Mouse (Mus musculus): ENCODE measurements around the gene Phf14. TPM values are rescaled to one million over a fixed set of nuclear protein-coding genes. Genes with fewer than 3 reads are reported as not detected.

Gene Phf14
- total RNA-seq, 2 experiments from 2014 or later: 163 to 171 TPM

DNA sequence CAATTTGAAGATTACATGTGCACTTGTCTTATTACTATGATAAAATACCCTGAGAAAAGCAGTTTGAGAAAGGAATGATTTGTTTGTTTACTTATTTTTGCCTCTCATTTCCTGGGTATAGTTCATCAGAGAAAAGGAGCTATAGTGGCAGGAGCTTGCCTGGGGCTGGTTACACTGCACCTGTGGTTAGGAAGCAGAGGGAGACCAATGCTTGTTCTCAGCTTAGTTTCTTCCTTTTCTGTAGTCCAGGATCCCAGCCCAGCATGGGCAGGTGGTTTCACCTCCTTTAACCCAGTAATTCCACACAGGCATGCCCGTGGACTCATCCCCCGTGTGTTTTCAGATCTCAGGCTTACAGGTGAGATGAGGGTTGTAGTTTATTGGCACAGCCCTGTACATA lies 107.1 kb downstream of the Phf14 start:
- intact Hi-C loops (cut with DNase I): no loop called here
- DNase-seq (ENCODE audit: extremely low spot score in 1 of 2, low spot score in 2 of 2): no peak

DNA sequence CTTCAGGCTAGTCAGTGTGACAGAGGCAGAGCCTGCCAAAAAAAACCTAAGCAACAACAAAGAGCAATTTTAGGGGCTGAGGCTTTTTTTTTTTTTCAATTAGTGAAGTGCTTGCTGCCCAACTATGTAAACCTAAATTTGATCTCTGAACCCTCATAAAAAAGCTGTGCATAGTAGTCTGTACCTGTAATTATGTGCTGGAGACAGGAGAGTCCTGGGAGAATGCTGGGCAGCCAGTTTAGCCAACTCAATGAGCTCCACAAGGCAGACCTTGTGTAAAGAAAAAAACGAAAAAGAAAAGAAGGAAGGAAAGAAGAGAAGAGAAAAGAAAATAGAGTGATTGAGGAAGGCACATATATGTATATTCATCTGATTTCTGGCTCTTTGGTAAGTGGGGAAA lies 112.1 kb downstream of the Phf14 start:
- no peak for DNase-seq (ENCODE audit: extremely low spot score in 1 of 2, low spot score in 2 of 2)
- intact Hi-C loops (cut with DNase I): no loop called here

DNA sequence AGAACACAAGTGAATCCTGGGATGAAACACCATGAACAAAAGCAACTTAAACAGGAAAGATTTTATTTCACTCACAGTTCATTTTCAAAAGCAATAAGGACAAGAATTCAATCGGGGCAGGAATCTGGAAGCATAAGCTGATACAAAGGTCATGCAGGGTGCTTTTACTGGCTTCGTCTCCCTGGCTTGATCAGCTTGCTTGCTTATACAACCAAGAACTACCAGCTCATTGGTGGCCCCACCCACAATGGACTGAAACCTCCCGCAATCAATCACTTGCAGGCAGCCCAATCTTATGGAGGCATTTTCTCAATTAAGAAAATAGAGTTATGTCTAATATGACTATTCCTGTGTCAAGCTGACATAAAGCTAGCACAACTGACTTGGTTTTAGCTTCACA lies 112.5 kb downstream of the Phf14 start:
- intact Hi-C loops (cut with DNase I): no loop called here

DNA sequence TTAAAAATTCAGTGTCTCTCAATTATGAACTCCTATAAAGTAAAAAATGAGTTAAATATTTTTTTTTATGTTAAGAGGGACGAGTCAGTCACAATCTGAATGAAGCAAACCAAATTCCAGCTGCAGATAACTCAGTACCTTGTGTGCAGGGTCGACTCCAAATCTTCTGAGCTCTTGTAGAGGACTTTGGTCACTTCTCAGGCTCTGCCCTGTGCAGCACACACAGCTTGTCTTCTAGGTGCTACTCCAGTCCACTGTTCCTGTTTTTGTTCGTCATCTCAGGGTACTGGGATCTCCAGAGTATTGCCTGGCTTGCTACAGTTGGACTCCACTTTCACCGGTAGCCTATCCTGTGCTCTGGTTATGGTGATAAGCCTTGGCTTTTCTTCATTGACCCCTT lies 113.1 kb downstream of the Phf14 start:
- no peak for DNase-seq (ENCODE audit: extremely low spot score in 1 of 2, low spot score in 2 of 2)
- intact Hi-C loops (cut with DNase I): no loop called here

More for the DNA sequence above, 112.5 kb downstream of the Phf14 start:
- DNase-seq (ENCODE audit: extremely low spot score in 1 of 2, low spot score in 2 of 2): no peak

DNA sequence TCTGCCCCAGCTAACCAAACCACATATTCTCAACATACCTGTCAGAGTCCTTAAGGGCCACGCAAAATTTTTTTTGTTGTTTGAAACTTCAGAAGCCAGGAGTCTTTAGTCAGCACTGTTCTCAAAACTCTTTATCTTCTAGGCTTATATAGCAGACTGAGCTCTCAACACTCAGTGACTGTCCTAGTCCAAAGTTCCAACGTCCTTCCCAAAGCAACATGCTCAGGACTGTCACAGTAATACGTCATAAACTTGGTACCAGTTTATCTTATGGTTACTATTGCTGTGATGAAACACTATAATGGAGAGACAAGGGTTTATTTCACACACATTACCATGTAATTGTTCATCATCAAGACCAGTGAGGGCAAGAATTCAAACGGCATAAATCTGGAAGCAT lies 113.9 kb downstream of the Phf14 start:
- intact Hi-C loops (cut with DNase I): no loop called here
- no peak for DNase-seq (ENCODE audit: extremely low spot score in 1 of 2, low spot score in 2 of 2)

DNA sequence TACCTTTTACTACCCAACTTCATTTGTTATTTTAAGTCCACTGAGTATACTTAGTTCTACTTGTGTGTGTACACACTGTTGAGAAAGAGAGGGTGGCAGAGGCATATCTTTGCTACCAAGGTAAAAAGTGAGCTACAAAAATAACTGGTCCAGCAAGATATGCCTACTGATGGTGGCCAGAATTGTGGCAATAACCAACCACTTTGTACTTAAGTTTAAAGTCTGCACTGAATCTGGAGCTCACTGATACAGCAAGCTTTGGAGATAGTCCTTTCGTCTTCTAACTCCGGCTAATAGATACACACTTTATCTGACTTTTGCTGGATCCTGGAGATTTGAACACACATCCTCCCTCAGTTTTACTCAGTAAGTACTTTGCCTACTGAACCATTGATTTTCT lies 115.8 kb downstream of the Phf14 start:
- no peak for DNase-seq (ENCODE audit: extremely low spot score in 1 of 2, low spot score in 2 of 2)
- intact Hi-C loops (cut with DNase I): no loop called here

DNA sequence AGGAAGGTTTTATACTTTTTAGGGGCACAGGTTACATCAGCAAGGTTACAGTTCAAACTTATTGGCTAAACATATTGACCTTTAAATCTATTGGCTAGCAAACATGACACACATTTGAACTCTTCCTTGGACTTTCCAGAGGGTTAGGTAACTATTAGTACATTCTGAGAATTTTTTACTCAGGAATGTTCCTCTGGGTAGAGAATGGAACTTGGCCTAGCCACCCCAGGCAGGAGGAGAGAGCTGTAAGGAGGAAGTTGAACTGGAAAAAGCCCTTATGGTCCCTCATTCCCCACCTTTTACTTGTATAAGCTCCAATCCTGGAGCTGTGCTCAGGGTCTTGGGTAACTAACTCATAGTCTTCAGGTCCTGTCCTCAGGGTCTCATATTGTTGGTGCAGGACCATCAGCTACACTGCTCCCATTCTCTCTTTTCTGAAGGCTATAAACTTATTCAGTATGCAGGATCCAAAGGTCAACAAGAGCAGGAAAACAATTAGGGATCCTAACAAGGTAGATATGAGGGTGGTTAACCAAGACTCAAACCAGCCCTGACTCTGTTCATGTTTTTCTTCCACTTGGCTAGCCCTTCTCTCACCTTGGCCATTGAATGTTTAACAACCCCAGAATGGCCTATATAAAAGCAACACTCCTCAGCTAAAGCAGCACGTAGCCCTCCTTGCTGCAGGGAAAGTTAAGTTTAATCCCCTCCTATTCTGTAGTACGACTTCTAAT lies 119.4 kb downstream of the Phf14 start:
- intact Hi-C loops (cut with DNase I): no loop called here
- no peak for DNase-seq (ENCODE audit: extremely low spot score in 1 of 2, low spot score in 2 of 2)

DNA sequence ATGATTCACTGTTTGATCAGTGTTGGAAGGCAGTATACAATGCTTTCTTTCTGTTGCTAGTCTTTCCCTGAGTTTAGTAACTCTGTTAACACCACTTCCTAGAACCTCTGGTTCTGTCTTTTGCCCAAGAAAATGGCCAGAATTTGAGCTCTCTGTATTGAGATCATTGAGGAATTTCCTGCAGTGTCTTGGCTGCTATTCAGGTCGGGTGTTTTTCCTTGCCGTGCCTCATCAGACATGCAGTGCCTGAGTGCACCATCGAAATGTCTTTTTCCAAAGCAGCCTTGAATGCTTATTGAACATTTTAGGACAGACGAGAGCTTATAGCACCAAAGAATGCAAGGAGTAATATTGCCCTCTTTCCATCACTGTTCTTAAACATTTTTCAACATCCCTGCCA lies 127.0 kb downstream of the Phf14 start:
- intact Hi-C loops (cut with DNase I): no loop called here
- DNase-seq (ENCODE audit: extremely low spot score in 1 of 2, low spot score in 2 of 2): no peak

DNA sequence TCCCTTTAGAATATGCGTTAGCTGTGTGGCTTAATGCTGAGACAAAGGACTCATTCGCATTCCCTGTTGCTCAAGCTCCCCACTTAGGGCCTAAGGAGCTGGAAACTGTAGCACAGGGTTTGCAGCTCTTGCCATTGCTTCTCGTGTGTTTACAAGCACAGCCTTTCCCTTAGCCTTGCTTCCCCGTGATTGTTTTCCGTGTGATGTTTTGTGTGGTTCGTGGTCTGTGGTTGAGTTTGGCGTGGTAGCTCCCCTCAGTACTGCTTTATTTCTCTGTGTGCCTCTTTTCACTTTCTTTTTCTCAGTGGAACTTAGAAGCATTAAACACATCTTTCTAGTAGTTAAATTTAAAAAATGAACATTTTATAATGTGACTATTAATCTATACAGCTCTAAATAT lies 130.7 kb downstream of the Phf14 start:
- intact Hi-C loops (cut with DNase I): no loop called here
- no peak for DNase-seq (ENCODE audit: extremely low spot score in 1 of 2, low spot score in 2 of 2)

DNA sequence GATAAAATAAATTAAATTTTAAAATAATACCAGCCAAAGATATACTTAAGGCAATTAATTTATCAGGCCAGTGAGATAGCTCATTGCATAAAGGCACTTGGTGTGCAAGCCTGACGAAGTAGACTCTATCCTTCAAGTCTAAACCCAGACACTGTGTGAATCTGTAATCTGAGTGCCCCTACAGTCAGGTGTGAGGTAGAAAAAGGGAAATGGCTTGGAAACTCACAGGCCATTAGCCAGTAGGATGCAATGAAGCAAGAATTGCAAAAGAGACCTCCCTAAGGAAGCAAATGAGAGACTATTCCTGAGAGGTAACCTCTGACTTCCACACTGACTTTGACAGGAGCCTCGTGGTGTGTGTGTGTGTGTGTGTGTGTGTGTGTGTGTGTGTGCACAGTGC lies 145.3 kb downstream of the Phf14 start:
- intact Hi-C loops (cut with DNase I): no loop called here
- DNase-seq (ENCODE audit: extremely low spot score in 1 of 2, low spot score in 2 of 2): no peak

DNA sequence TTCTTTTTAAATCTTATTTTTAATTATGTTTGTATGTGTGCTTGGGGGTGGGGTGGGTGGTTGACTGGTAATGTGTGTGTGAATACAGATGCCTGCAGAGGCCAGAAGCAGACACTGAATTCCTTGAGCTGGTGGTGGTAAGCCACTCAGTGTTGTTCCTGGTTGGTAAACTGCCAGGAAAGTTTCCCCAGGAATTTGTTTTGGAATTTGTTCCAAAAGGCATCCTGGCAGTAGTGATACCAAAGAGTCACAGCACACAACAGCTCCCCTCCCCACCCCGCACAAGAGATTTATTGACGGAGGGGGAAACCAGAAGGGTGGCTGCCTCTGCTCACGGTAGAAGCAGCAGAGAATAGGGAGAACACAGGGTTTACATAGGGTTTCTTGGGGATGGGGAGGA lies 146.5 kb downstream of the Phf14 start:
- intact Hi-C loops (cut with DNase I): no loop called here
- peak in 1 of 2 experiments; percentile 16 for DNase-seq (ENCODE audit: extremely low spot score in 1 of 2, low spot score in 2 of 2)

DNA sequence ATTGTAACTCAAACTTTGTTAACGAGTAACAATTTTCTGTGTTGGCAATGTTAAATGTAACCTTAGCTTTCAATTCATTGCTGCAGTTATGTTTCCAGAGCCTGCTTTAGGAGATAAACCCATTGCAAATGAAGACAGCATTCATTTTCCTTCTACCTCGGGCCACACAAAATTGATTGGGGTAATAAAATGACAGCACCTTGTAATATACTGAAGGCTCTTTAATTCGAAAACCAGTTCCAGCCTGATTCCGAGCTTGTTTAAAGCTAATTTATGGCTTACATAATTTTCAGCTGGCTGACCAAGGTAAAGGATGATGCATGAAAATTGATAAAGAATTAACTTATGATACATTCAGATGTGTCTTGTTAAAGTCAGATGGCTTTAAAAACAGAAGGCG lies 151.1 kb downstream of the Phf14 start:
- intact Hi-C loops (cut with DNase I): no loop called here
- no peak for DNase-seq (ENCODE audit: extremely low spot score in 1 of 2, low spot score in 2 of 2)

DNA sequence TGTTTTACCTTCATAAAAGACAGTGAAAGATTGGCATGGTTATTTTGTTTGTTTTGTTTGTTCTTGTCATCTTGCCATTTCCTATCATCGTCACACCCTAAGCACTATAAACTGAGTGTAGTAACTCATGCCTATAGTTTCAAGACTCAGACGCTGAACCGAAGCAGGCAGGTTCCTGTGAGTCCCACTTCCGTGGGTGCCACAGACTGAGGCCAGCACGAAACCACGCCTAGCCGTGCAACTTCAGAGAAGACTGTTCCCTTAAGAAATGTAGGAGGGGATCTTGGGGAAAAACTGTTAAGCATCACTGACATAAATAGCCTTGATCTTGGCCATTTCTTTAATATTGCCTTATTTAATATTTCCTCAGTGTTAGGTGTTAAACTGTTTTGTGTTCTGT lies 152.4 kb downstream of the Phf14 start:
- intact Hi-C loops (cut with DNase I): no loop called here
- DNase-seq (ENCODE audit: extremely low spot score in 1 of 2, low spot score in 2 of 2): no peak

DNA sequence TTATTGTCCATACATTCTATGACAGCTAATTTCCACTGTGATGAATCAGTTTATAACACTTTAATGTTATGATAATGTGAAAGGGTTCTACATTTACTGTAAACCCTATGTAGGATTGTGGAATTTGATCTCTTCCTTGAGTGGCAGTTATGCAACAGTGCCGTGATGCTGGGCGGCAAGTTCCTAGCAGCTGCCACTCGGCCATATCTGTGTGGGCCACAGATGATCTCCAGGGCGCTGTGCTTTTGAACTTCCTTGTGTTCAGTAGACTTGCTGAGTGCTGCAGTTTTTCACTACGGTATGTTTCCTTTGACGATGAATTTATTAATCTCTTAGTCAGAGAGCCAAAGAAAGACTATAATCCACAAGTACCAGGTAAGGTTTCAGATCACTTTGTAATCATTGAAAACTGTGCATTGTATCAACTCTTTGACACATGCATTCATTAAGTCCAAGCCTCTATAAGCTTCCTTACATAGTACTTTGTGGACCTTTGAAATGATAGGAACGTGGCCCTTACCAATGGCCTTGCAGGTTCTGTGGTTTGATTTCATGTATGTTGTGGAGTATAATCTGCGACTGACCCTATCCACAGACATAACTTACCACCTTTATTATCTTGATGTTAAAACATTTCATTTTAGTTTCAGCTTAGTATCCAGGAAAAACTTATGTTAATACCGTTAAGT lies 153.0 kb downstream of the Phf14 start:
- no peak for DNase-seq (ENCODE audit: extremely low spot score in 1 of 2, low spot score in 2 of 2)
- intact Hi-C loops (cut with DNase I): no loop called here

DNA sequence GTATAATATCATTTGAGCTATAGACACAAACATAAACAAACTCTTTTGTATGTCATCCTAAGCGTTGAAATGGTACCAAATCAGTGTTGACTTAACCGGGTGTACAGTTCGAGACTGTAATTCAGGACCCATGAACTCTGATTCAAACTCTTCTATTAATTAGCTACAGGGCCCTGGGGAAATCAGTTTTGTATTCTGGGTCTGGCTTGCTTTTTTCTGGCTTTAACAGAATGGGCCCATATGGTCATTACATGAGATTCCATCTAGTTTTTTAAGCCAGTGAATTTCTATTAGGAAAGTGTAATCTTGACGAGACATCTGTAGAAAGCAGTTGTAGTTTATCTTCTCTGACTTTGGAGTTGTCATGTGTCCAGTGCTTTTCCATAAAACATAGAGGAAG lies 160.3 kb downstream of the Phf14 start:
- intact Hi-C loops (cut with DNase I): no loop called here
- DNase-seq (ENCODE audit: extremely low spot score in 1 of 2, low spot score in 2 of 2): no peak

DNA sequence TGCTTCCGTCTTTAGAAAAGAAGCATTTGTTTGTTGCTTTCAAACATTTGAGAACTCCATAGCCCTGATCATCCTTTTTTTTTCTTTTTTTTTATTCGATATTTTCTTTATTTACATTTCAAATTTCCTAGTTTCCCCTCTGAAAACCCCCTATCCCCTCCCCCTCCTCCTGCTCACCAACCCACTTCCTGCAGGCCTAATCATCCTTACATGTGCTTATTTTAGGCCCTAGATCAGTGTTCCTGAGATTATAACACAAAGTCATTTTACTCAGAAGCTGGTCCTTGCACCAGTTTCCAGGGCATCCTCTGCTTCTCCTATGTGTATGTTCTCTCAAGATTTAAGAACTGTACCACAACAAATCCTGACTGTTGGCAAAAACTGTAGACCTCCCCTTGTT lies 161.7 kb downstream of the Phf14 start:
- intact Hi-C loops (cut with DNase I): no loop called here
- DNase-seq (ENCODE audit: extremely low spot score in 1 of 2, low spot score in 2 of 2): no peak

DNA sequence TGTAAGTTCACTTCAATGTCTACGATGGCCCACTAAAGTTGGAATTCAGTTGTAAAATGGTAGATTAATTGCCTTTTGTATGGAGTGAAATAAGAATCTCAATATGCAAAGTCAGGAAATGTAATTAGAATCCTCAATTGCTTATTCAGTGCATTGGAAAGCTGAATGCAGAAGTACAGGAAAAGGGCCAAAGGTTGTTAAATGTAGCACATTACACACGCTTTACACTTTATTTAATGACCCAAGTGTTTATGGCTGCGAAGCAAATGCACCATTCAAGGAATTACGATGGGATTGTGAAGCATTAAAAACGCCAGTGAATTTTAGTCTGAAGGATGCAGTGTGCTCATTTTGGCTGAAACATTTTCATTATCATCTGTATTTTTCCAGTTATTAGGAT lies 167.0 kb downstream of the Phf14 start:
- no peak for DNase-seq (ENCODE audit: extremely low spot score in 1 of 2, low spot score in 2 of 2)
- intact Hi-C loops (cut with DNase I): no loop called here

DNA sequence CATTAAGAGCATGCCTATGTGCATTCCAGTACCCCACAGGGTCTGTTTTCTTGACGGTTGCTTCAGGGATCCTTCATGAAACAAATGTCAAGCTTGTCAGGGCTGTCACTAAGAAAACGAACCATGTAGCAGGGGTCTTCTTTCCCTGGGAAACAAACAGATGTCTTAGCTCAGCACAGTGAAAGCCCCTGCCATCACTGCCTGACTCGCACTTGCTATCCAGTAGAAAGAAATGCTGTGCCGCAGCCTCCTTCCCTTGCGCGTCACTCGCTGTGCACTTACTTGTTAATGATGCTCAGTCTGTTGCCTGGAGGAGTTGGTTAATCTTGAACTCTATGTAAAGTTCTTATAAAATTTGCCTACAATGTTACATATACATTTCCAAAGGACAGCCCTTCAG lies 169.7 kb downstream of the Phf14 start:
- intact Hi-C loops (cut with DNase I): no loop called here
- DNase-seq (ENCODE audit: extremely low spot score in 1 of 2, low spot score in 2 of 2): no peak

DNA sequence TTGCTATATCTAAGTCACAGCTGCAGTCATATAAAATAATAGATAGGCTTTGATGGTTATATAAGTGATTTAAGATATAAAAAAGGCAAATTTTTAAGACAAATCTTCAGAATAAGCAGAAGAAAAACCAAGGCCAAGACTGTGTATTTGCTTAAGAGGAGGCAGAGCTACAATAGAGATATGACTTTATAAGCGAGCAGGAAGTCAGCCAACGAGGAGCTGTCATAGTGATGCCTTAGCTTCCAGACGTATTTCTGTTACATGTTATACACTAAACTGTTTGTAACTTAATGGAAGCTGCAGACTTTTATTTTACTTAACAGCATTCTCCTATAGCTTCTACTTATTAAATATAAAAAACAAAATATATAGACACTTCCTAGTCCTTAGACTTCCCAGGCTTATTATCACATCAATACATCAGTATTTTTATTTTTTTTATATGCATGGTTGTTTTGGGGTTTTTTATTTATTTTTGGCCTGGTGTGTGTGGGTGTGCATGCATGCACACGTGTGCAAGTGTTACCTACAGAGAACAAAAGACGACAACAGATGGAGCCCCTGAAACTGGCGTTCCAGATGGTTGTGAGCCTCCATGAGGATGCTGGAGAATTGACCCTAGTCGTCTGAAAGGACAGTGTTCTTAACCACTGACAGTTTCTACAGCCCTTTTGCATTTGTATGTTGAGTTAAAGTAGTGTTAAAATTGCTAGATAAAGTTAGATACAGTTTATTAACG lies 170.4 kb downstream of the Phf14 start:
- intact Hi-C loops (cut with DNase I): no loop called here
- DNase-seq (ENCODE audit: extremely low spot score in 1 of 2, low spot score in 2 of 2): no peak

DNA sequence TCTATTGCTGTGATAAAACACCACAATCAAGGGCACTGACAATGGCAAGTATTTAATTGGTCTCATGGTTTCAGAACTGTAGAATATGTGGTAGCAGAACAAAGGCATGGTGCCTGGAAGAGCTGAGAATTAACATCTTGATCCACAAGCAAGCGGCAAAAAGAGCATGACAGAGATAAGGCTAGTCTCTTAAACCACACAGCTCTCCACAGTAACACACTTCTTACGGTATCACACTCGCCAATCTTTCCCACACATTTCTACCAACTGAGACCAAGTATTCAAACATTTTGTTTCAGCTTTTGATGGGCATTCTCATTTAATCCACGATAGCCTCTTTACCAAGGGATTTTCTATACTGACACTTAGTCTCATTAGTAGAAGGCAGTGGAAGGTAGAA lies 171.7 kb downstream of the Phf14 start:
- intact Hi-C loops (cut with DNase I): no loop called here
- DNase-seq (ENCODE audit: extremely low spot score in 1 of 2, low spot score in 2 of 2): no peak

Measured in left cerebral cortex, postnatal 10 days (tissue).